Mouse (Mus musculus): ENCODE measurements around the gene Rai2.

- TF ChIP-seq POLR2A (IDR thresholded peaks at IDR 0.05; ENCODE audit: control insufficient read depth, extremely low read depth, insufficient read depth, low read length, poor library complexity) (no peak), CTCF (IDR thresholded peaks at IDR 0.05; ENCODE audit: borderline replicate concordance, control insufficient read depth, extremely low read depth, insufficient read depth, low read length, poor library complexity) (no peak)
Observed at GRCm38 (mm10) chrX:161723391-161723808, 6.5 kb downstream of the Rai2 start.

Data from thymus, adult 2 months (tissue).